ENCODE assay signal across 10 mouse cellular contexts in the genomic region with DNA sequence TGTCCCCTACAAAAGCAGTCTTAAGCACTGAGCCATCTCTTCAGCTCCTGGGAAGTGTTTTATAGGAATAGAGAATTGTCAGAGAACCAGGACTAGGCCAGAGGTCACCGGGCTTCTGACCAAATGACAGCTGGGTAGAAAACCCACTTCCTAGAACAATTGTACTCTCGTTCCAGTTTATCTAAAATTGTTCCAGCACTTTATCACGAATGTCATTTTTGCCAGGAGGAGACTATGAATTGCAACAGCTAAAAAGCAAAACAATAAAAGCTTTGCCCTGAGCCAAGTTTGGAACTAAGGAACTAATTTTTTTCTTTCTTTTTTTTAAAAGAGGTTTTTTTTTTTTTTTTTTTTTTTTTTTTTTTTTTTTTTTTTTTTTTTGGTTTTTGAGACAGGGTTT. TPM values are rescaled to one million over a fixed set of nuclear protein-coding genes. Genes with fewer than 3 reads are reported as not detected.
DNase-seq lines count a peak whose midpoint lies in the region; ATAC-seq and TF ChIP-seq lines count a peak whose summit lies in the region.
"Had no signal": no experiment of that assay in that cellular context is flagged by ENCODE, and none has a peak within 500 bp of the region (broad histone marks: within the 10 kb centered on the region; RNA-seq: fewer than 3 reads in every experiment).

No protein-coding gene starts in this region.

- H3K4me3 ChIP-seq in kidney, embryonic 14.5 days (ENCODE audit: low read length), result no peak overlapping the region
- H3K4me3 ChIP-seq in bone marrow macrophage, adult 2 months (ENCODE audit: insufficient read depth, low read length), result no peak overlapping the region
- no peak overlapping the region for H3K4me3 ChIP-seq in forebrain, embryonic 15.5 days
- no peak overlapping the region for H3K4me3 ChIP-seq in midbrain, embryonic 14.5 days (replicated peaks; ENCODE audit: low read depth, low read length)
- H3K4me3 ChIP-seq: lung, embryonic 15.5 days had no signal

- TF ChIP-seq CTCF in bone marrow macrophage, adult 2 months (IDR thresholded peaks at IDR 0.05; ENCODE audit: low read depth, low read length), result no peak

- 68% methylated on average over 3 of the region's 3 CpGs for WGBS in kidney, embryonic 14.5 days
- WGBS in forebrain, embryonic 15.5 days, result 87% methylated on average over 3 of the region's 3 CpGs
- 91% methylated on average over 3 of the region's 3 CpGs for WGBS in midbrain, embryonic 14.5 days

- no peak for TF ChIP-seq POLR2A in bone marrow macrophage, adult 2 months (IDR thresholded peaks at IDR 0.05; ENCODE audit: borderline replicate concordance, low read depth, low read length)

- H3K9me3 ChIP-seq in kidney, embryonic 14.5 days (ENCODE audit: control insufficient read depth, low read length), result 0 out of 2 replicates have a peak, but pooled peaks cover 2% of the 10 kb centered on the region
- no peaks in the 10 kb centered on the region for H3K9me3 ChIP-seq in forebrain, embryonic 15.5 days
- H3K9me3 ChIP-seq in midbrain, embryonic 14.5 days (ENCODE audit: control insufficient read depth, low read length), result no peaks in the 10 kb centered on the region
- H3K9me3 ChIP-seq: lung, embryonic 15.5 days had no signal

- 0 out of 2 replicates have a peak, but pooled peaks cover 6% of the 10 kb centered on the region for H3K4me1 ChIP-seq in kidney, embryonic 14.5 days (ENCODE audit: control insufficient read depth, insufficient read depth, low read length)
- peaks cover 32% of the 10 kb centered on the region for H3K4me1 ChIP-seq in bone marrow macrophage, adult 2 months (ENCODE audit: control insufficient read depth, insufficient read depth, low read length)
- no peaks in the 10 kb centered on the region for H3K4me1 ChIP-seq in forebrain, embryonic 15.5 days
- H3K4me1 ChIP-seq in midbrain, embryonic 14.5 days (ENCODE audit: control insufficient read depth, insufficient read depth, low read length), result no peaks in the 10 kb centered on the region

- no peaks in the 10 kb centered on the region for H3K36me3 ChIP-seq in kidney, embryonic 14.5 days (ENCODE audit: control insufficient read depth, insufficient read depth, low read length)
- H3K36me3 ChIP-seq in forebrain, embryonic 15.5 days, result no peaks in the 10 kb centered on the region
- no peaks in the 10 kb centered on the region for H3K36me3 ChIP-seq in midbrain, embryonic 14.5 days (ENCODE audit: control insufficient read depth, insufficient read depth, low read length)
- H3K36me3 ChIP-seq: lung, embryonic 15.5 days had no signal

- H3K4me2 ChIP-seq in kidney, embryonic 14.5 days (replicated peaks; ENCODE audit: low read depth, low read length), result no peak overlapping the region
- H3K4me2 ChIP-seq in forebrain, embryonic 15.5 days (replicated peaks), result no peak overlapping the region
- H3K4me2 ChIP-seq in midbrain, embryonic 14.5 days (ENCODE audit: low read length), result no peak overlapping the region
- H3K4me2 ChIP-seq: lung, embryonic 15.5 days had no signal

- no peak overlapping the region; the same call in 1 of the 2 replicates for H3K27ac ChIP-seq in kidney, embryonic 14.5 days (ENCODE audit: low read depth, low read length)
- H3K27ac ChIP-seq in bone marrow macrophage, adult 2 months (ENCODE audit: insufficient read depth, low read depth, low read length), result peak overlapping the region; percentile 66
- H3K27ac ChIP-seq in forebrain, embryonic 15.5 days (replicated peaks), result no peak overlapping the region
- no peak overlapping the region for H3K27ac ChIP-seq in midbrain, embryonic 14.5 days (replicated peaks; ENCODE audit: low read depth, low read length)
- H3K27ac ChIP-seq: lung, embryonic 15.5 days had no signal

- intact Hi-C loops in left cerebral cortex, postnatal 14 days (cut with DNase I), result no loop called here

- no peak overlapping the region for H3K9ac ChIP-seq in kidney, embryonic 14.5 days (ENCODE audit: low read depth, low read length)
- H3K9ac ChIP-seq in forebrain, embryonic 15.5 days (replicated peaks), result no peak overlapping the region
- no peak overlapping the region for H3K9ac ChIP-seq in midbrain, embryonic 14.5 days (replicated peaks; ENCODE audit: low read length)
- H3K9ac ChIP-seq: lung, embryonic 15.5 days had no signal

- DNase-seq in kidney, adult 11 months, result peak; percentile 78
- DNase-seq in kidney, adult 18-20 months, result peak; percentile 69
- DNase-seq in lung, postnatal 36 days, result peak; percentile 83
- no peak for DNase-seq in left cerebral cortex, postnatal 14 days (ENCODE audit: low spot score in 2 of 2)
- no peak for DNase-seq in midbrain, embryonic 14.5 days

- no peak for ATAC-seq in kidney, embryonic 14.5 days (ENCODE audit: low FRiP score, low TSS enrichment)
- ATAC-seq in forebrain, embryonic 15.5 days (replicated peaks), result no peak
- no peak for ATAC-seq in midbrain, embryonic 14.5 days (ENCODE audit: low FRiP score, low TSS enrichment)
- ATAC-seq: intestine, postnatal 0 days had no signal

- H3K27me3 ChIP-seq in kidney, embryonic 14.5 days (ENCODE audit: control insufficient read depth, insufficient read depth, low read length), result no peaks in the 10 kb centered on the region
- no peaks in the 10 kb centered on the region for H3K27me3 ChIP-seq in forebrain, embryonic 15.5 days
- no peaks in the 10 kb centered on the region for H3K27me3 ChIP-seq in midbrain, embryonic 14.5 days (ENCODE audit: control insufficient read depth, insufficient read depth, low read length)
- H3K27me3 ChIP-seq: lung, embryonic 15.5 days had no signal

RNA-seq across cellular contexts. Expression of a gene that starts 8.8 kb away (rescaled TPM):
- polyA plus RNA-seq in kidney, embryonic 14.5 days (2014; fragmentation: Nextera tagmentation; extraction: Ambion mirVana), result 55.2 and 80.2 TPM in 2 replicates
- polyA plus RNA-seq in bone marrow macrophage, adult 2 months (2012; ENCODE audit: insufficient read depth, insufficient read length, missing spikeins), result 134 and 155 TPM in 2 replicates
- total RNA-seq in left cerebral cortex, postnatal 14 days (2021), result 100 to 1,000 TPM; 278 to 292 TPM
- polyA plus RNA-seq in forebrain, embryonic 15.5 days (2015; fragmentation: Nextera tagmentation; extraction: Ambion mirVana), result 138 and 144 TPM in 2 replicates
- polyA plus RNA-seq in midbrain, embryonic 14.5 days (2014; fragmentation: Nextera tagmentation; extraction: Ambion mirVana), result 152 and 160 TPM in 2 replicates

RNA-seq across cellular contexts. Expression of a gene that starts 17.8 kb away (rescaled TPM):
- 1.3 and 1.5 TPM in 2 replicates for polyA plus RNA-seq in kidney, embryonic 14.5 days (2014; fragmentation: Nextera tagmentation; extraction: Ambion mirVana)
- 23.2 and 32.3 TPM in 2 replicates for polyA plus RNA-seq in bone marrow macrophage, adult 2 months (2012; ENCODE audit: insufficient read depth, insufficient read length, missing spikeins)
- under 1 TPM; 0.46 to 0.55 TPM for total RNA-seq in left cerebral cortex, postnatal 14 days (2021)
- polyA plus RNA-seq in forebrain, embryonic 15.5 days (2015; fragmentation: Nextera tagmentation; extraction: Ambion mirVana), result 0.70 and 0.80 TPM in 2 replicates
- 1.1 and 1.5 TPM in 2 replicates for polyA plus RNA-seq in midbrain, embryonic 14.5 days (2014; fragmentation: Nextera tagmentation; extraction: Ambion mirVana)

RNA-seq across cellular contexts. Expression of a gene that starts 31.4 kb away (rescaled TPM):
- 12.2 and 12.8 TPM in 2 replicates for polyA plus RNA-seq in kidney, embryonic 14.5 days (2014; fragmentation: Nextera tagmentation; extraction: Ambion mirVana)
- 32.1 and 38.5 TPM in 2 replicates for polyA plus RNA-seq in bone marrow macrophage, adult 2 months (2012; ENCODE audit: insufficient read depth, insufficient read length, missing spikeins)
- total RNA-seq in left cerebral cortex, postnatal 14 days (2021), result 1 to 10 TPM; 8.7 to 9.0 TPM
- 7.0 and 7.7 TPM in 2 replicates for polyA plus RNA-seq in forebrain, embryonic 15.5 days (2015; fragmentation: Nextera tagmentation; extraction: Ambion mirVana)
- polyA plus RNA-seq in midbrain, embryonic 14.5 days (2014; fragmentation: Nextera tagmentation; extraction: Ambion mirVana), result 5.2 and 5.3 TPM in 2 replicates

RNA-seq across cellular contexts. Expression of a gene that starts 35.4 kb away (rescaled TPM):
- 3.2 and 4.1 TPM in 2 replicates for polyA plus RNA-seq in kidney, embryonic 14.5 days (2014; fragmentation: Nextera tagmentation; extraction: Ambion mirVana)
- polyA plus RNA-seq in bone marrow macrophage, adult 2 months (2012; ENCODE audit: insufficient read depth, insufficient read length, missing spikeins), result 22.4 and 23.4 TPM in 2 replicates
- 1 to 10 TPM; 5.4 to 7.0 TPM for total RNA-seq in left cerebral cortex, postnatal 14 days (2021)
- 1.6 and 1.9 TPM in 2 replicates for polyA plus RNA-seq in forebrain, embryonic 15.5 days (2015; fragmentation: Nextera tagmentation; extraction: Ambion mirVana)
- polyA plus RNA-seq in midbrain, embryonic 14.5 days (2014; fragmentation: Nextera tagmentation; extraction: Ambion mirVana), result 1.6 and 2.0 TPM in 2 replicates

RNA-seq across cellular contexts. Expression of a gene that starts 43.1 kb away (rescaled TPM):
- 111 and 114 TPM in 2 replicates for polyA plus RNA-seq in kidney, embryonic 14.5 days (2014; fragmentation: Nextera tagmentation; extraction: Ambion mirVana)
- 19.2 and 31.8 TPM in 2 replicates for polyA plus RNA-seq in bone marrow macrophage, adult 2 months (2012; ENCODE audit: insufficient read depth, insufficient read length, missing spikeins)
- 10 to 100 TPM; 51.1 to 56.1 TPM for total RNA-seq in left cerebral cortex, postnatal 14 days (2021)
- polyA plus RNA-seq in forebrain, embryonic 15.5 days (2015; fragmentation: Nextera tagmentation; extraction: Ambion mirVana), result 77.7 and 78.5 TPM in 2 replicates
- polyA plus RNA-seq in midbrain, embryonic 14.5 days (2014; fragmentation: Nextera tagmentation; extraction: Ambion mirVana), result 72.5 and 81.4 TPM in 2 replicates

Comparison
In these comparisons a context has a peak if more than half of its experiments do, and no peak if none do; other contexts are left out.
1. DNase-seq: peak in kidney, adult 11 months (single experiment), kidney, adult 18-20 months (single experiment) and lung, postnatal 36 days (single experiment); none in left cerebral cortex, postnatal 14 days (0 of 2) and midbrain, embryonic 14.5 days (single experiment).